Mouse (Mus musculus) layer of hippocampus, postnatal 10 days (tissue): ENCODE data around the gene Rtkn2. TPM values are rescaled to one million over a fixed set of nuclear protein-coding genes. Genes with fewer than 3 reads are reported as not detected.
A peak's percentile ranks its signal among the peaks of the same experiment; 100 is the strongest.
"Not testable (repeated sequence)": the region's sequence is repeated elsewhere in the genome, so short reads cannot be mapped to it uniquely, and the experiment has no call there.

ENCODE experiments used
- DNase-seq, 2 experiments: peaks; one replicate each; pipeline ENCODE4 v3.0.0; 2021; ENCODE audit warnings: low spot score in 2 of 2
- total RNA-seq, 2 experiments: library from RNA; stranded (reverse); gene quantifications; 2 replicates each; pipeline ENCODE4 v1.2.3; 2021

Rtkn2 gene
- total RNA-seq, 2 experiments from 2014 or later: 4.1 to 4.4 TPM

GRCm38 (mm10) chr10:68074291-68074690, 94.9 kb downstream of the Rtkn2 start:
- no peak for DNase-seq

- no peak for DNase-seq
Observed at GRCm38 (mm10) chr10:68075181-68075580, 95.8 kb downstream of the Rtkn2 start.

GRCm38 (mm10) chr10:68078708-68079107, 99.3 kb downstream of the Rtkn2 start:
- no peak for DNase-seq

- DNase-seq: no peak
Observed at GRCm38 (mm10) chr10:68079910-68080670, 100.7 kb downstream of the Rtkn2 start.

- DNase-seq: no peak
Observed at GRCm38 (mm10) chr10:68081712-68082111, 102.3 kb downstream of the Rtkn2 start.

- no peak for DNase-seq
Observed at GRCm38 (mm10) chr10:68085574-68085973, 106.2 kb downstream of the Rtkn2 start.

- DNase-seq: no peak
Observed at GRCm38 (mm10) chr10:68086973-68087372, 107.6 kb downstream of the Rtkn2 start.

- no peak for DNase-seq
Observed at GRCm38 (mm10) chr10:68087722-68088121, 108.4 kb downstream of the Rtkn2 start.

- no peak for DNase-seq
Observed at GRCm38 (mm10) chr10:68089435-68090196, 110.2 kb downstream of the Rtkn2 start.

GRCm38 (mm10) chr10:68090197-68090535, 110.8 kb downstream of the Rtkn2 start:
- DNase-seq: peak in 1 of 2 experiments; percentile 28

GRCm38 (mm10) chr10:68090544-68090943, 111.2 kb downstream of the Rtkn2 start:
- DNase-seq: no peak

- no peak for DNase-seq
Observed at GRCm38 (mm10) chr10:68091011-68091410, 111.6 kb downstream of the Rtkn2 start.

GRCm38 (mm10) chr10:68091840-68092239, 112.5 kb downstream of the Rtkn2 start:
- no peak for DNase-seq

- DNase-seq: no peak
Observed at GRCm38 (mm10) chr10:68093496-68093895, 114.1 kb downstream of the Rtkn2 start.

- no peak for DNase-seq
Observed at GRCm38 (mm10) chr10:68095136-68095535, 115.8 kb downstream of the Rtkn2 start.

GRCm38 (mm10) chr10:68096395-68096794, 117.0 kb downstream of the Rtkn2 start:
- no peak for DNase-seq

GRCm38 (mm10) chr10:68097821-68098675, 118.7 kb downstream of the Rtkn2 start:
- DNase-seq: no peak

- not testable (repeated sequence) for DNase-seq
Observed at GRCm38 (mm10) chr10:68099801-68100200, 120.4 kb downstream of the Rtkn2 start.

GRCm38 (mm10) chr10:68100506-68100905, 121.1 kb downstream of the Rtkn2 start:
- DNase-seq: no peak

- DNase-seq: no peak
Observed at GRCm38 (mm10) chr10:68101251-68101650, 121.9 kb downstream of the Rtkn2 start.

- DNase-seq: no peak
Observed at GRCm38 (mm10) chr10:68102566-68102965, 123.2 kb downstream of the Rtkn2 start.
